Mouse (Mus musculus): ENCODE measurements around the gene Gm8271. TPM values are rescaled to one million over a fixed set of nuclear protein-coding genes. Genes with fewer than 3 reads are reported as not detected.
"Not testable (repeated sequence)": the region's sequence is repeated elsewhere in the genome, so short reads cannot be mapped to it uniquely, and the experiment has no call there.

The Gm8271 gene
- not detected in 2 replicates for polyA plus RNA-seq (2015; fragmentation: Nextera tagmentation; extraction: Ambion mirVana)

- not testable (repeated sequence) for H3K4me2 ChIP-seq (replicated peaks; ENCODE audit: low read depth, low read length); H3K36me3 ChIP-seq (ENCODE audit: insufficient read depth, low read length); H3K4me3 ChIP-seq (ENCODE audit: low read length); H3K27me3 ChIP-seq (ENCODE audit: insufficient read depth, low read length); ATAC-seq (ENCODE audit: low FRiP score, low TSS enrichment); H3K27ac ChIP-seq (ENCODE audit: low read length); H3K4me1 ChIP-seq (ENCODE audit: insufficient read depth, low read length); H3K9ac ChIP-seq (replicated peaks; ENCODE audit: low read length); H3K9me3 ChIP-seq (ENCODE audit: low read length)
- no CpG with 5 or more reads among the region's 3 CpGs for WGBS
Measured at GRCm38 (mm10) chr14:5185493-5185892, at the start of gene Gm8271. Gene Gm8271 (plus strand): TSS chr14:5185793.

GRCm38 (mm10) chr14:5164235-5164634 lies 21.4 kb upstream of the Gm8271 start, which contains the start of gene Gm3317:
Gene Gm3317 (plus strand): TSS chr14:5164535.
- not testable (repeated sequence) for H3K9me3 ChIP-seq (ENCODE audit: low read length); H3K27ac ChIP-seq (ENCODE audit: low read length); H3K4me3 ChIP-seq (ENCODE audit: low read length); H3K27me3 ChIP-seq (ENCODE audit: insufficient read depth, low read length); H3K4me2 ChIP-seq (replicated peaks; ENCODE audit: low read depth, low read length); H3K36me3 ChIP-seq (ENCODE audit: insufficient read depth, low read length); H3K4me1 ChIP-seq (ENCODE audit: insufficient read depth, low read length); ATAC-seq (ENCODE audit: low FRiP score, low TSS enrichment); H3K9ac ChIP-seq (replicated peaks; ENCODE audit: low read length)
- WGBS, result no CpG with 5 or more reads among the region's 1 CpGs

Other genes starting within 250 kb of the Gm8271 start
- not detected in 2 replicates for gene Gm8297, start 201.9 kb upstream of the Gm8271 start, polyA plus RNA-seq (2015; fragmentation: Nextera tagmentation; extraction: Ambion mirVana)
- not detected in 2 replicates for gene Gm3298, start 169.9 kb upstream of the Gm8271 start, polyA plus RNA-seq (2015; fragmentation: Nextera tagmentation; extraction: Ambion mirVana)
- gene 4930555G01Rik, start 135.2 kb upstream of the Gm8271 start, polyA plus RNA-seq (2015; fragmentation: Nextera tagmentation; extraction: Ambion mirVana), result not detected in 2 replicates
- gene Gm8281, start 114.8 kb upstream of the Gm8271 start, polyA plus RNA-seq (2015; fragmentation: Nextera tagmentation; extraction: Ambion mirVana), result 0.61 and 0.75 TPM in 2 replicates
- not detected in 2 replicates for gene Gm8279, start 54.3 kb upstream of the Gm8271 start, polyA plus RNA-seq (2015; fragmentation: Nextera tagmentation; extraction: Ambion mirVana)
- not detected in 2 replicates for gene Gm3317, start 21.3 kb upstream of the Gm8271 start, polyA plus RNA-seq (2015; fragmentation: Nextera tagmentation; extraction: Ambion mirVana)
- gene Gm3526, start 74.8 kb downstream of the Gm8271 start, polyA plus RNA-seq (2015; fragmentation: Nextera tagmentation; extraction: Ambion mirVana), result not detected in 2 replicates
- not detected in 2 replicates for gene Gm3542, start 149.1 kb downstream of the Gm8271 start, polyA plus RNA-seq (2015; fragmentation: Nextera tagmentation; extraction: Ambion mirVana)
- 0.22 TPM in 1 of 2 replicates, not detected in the other for gene Gm3500, start 203.3 kb downstream of the Gm8271 start, polyA plus RNA-seq (2015; fragmentation: Nextera tagmentation; extraction: Ambion mirVana)

All from kidney, embryonic 16.5 days (tissue).